Mouse (Mus musculus) layer of hippocampus, adult 9-11 months (tissue): ENCODE results near the gene Ggta1.
"Not testable (repeated sequence)": the region's sequence is repeated elsewhere in the genome, so short reads cannot be mapped to it uniquely, and the experiment has no call there.

Source experiments
- DNase-seq: peaks from one replicate; pipeline ENCODE4 v3.0.0; 2022

The Ggta1 gene

GRCm38 (mm10) chr2:35459316-35459715 lies 3.7 kb downstream of the Ggta1 start:
- no peak for DNase-seq

GRCm38 (mm10) chr2:35458421-35458820 lies 4.6 kb downstream of the Ggta1 start:
- no peak for DNase-seq

GRCm38 (mm10) chr2:35453736-35454135 lies 9.3 kb downstream of the Ggta1 start:
- no peak for DNase-seq

- DNase-seq, result not testable (repeated sequence)
Observed at GRCm38 (mm10) chr2:35452695-35453094, 10.3 kb downstream of the Ggta1 start.

GRCm38 (mm10) chr2:35451484-35452050 lies 11.5 kb downstream of the Ggta1 start:
- no peak for DNase-seq

GRCm38 (mm10) chr2:35450856-35451255 lies 12.2 kb downstream of the Ggta1 start:
- DNase-seq, result no peak

GRCm38 (mm10) chr2:35449687-35450622 lies 13.1 kb downstream of the Ggta1 start:
- DNase-seq, result no peak

- no peak for DNase-seq
Observed at GRCm38 (mm10) chr2:35448914-35449670, 13.9 kb downstream of the Ggta1 start.

- DNase-seq, result no peak
Observed at GRCm38 (mm10) chr2:35448215-35448913, 14.7 kb downstream of the Ggta1 start.

GRCm38 (mm10) chr2:35447453-35447852 lies 15.6 kb downstream of the Ggta1 start:
- DNase-seq, result no peak

GRCm38 (mm10) chr2:35446798-35447197 lies 16.2 kb downstream of the Ggta1 start:
- no peak for DNase-seq

GRCm38 (mm10) chr2:35446300-35446699 lies 16.7 kb downstream of the Ggta1 start:
- DNase-seq, result no peak

- DNase-seq, result no peak
Observed at GRCm38 (mm10) chr2:35445610-35446009, 17.4 kb downstream of the Ggta1 start.

GRCm38 (mm10) chr2:35444764-35445262 lies 18.2 kb downstream of the Ggta1 start:
- DNase-seq, result no peak

- DNase-seq, result no peak
Observed at GRCm38 (mm10) chr2:35443981-35444763, 18.9 kb downstream of the Ggta1 start.

- DNase-seq, result no peak
Observed at GRCm38 (mm10) chr2:35443325-35443724, 19.7 kb downstream of the Ggta1 start.

GRCm38 (mm10) chr2:35442079-35442478 lies 21.0 kb downstream of the Ggta1 start:
- DNase-seq, result no peak

- DNase-seq, result no peak
Observed at GRCm38 (mm10) chr2:35441419-35441818, 21.6 kb downstream of the Ggta1 start.

GRCm38 (mm10) chr2:35440480-35440879 lies 22.6 kb downstream of the Ggta1 start:
- DNase-seq, result no peak

- no peak for DNase-seq
Observed at GRCm38 (mm10) chr2:35437796-35438195, 25.2 kb downstream of the Ggta1 start.

GRCm38 (mm10) chr2:35434576-35435123 lies 28.4 kb downstream of the Ggta1 start:
- DNase-seq, result no peak

- DNase-seq, result no peak
Observed at GRCm38 (mm10) chr2:35433428-35433827, 29.6 kb downstream of the Ggta1 start.
